Mouse (Mus musculus) cerebellum, adult 2 months (tissue): ENCODE data around the gene Slc30a5.

Experiments
- CTCF ChIP-seq: fragments of 200-500 bp; IDR thresholded peaks from 2 replicates; pipeline ENCODE4 v1.5.1; 2011; ENCODE audit warnings: low read depth, mild to moderate bottlenecking, control low read depth, low read length, moderate library complexity, borderline replicate concordance; ENCODE audit not compliant: insufficient read depth
- POLR2A ChIP-seq: fragments of 200-500 bp; IDR thresholded peaks from 2 replicates; pipeline ENCODE4 v1.6.1; 2011; ENCODE audit warnings: low read length, control low read depth, borderline replicate concordance; ENCODE audit not compliant: insufficient read depth

- TF ChIP-seq CTCF (no peak), POLR2A (no peak)
These were observed 44.5 kb upstream of the Slc30a5 start for GRCm38 (mm10) chr13:100877703-100878102.
